Mouse (Mus musculus): ENCODE data around the gene Ppm1h.
"Not testable (repeated sequence)": the region's sequence is repeated elsewhere in the genome, so short reads cannot be mapped to it uniquely, and the experiment has no call there.

DNA sequence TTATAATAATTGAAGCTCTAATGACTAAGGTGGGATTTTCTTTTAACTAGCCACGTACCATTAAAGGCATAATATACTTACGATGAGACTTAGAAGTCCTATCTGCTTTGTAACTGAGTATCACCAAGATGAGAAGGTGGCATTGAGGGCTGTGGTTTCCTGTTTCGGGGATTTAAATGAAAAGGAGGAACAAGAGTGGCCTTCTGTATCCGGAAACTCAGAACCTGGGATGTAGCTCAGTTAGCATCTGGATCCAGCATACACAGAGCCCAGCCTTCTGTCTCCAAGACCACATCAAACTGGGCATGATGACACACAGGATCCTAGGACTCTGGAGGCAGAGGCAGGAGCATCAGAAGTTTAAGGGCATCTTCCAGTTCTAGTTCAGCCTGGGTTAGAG is 258.8 kb downstream of the Ppm1h start:
- not testable (repeated sequence) for TF ChIP-seq CTCF (IDR thresholded peaks at IDR 0.05; ENCODE audit: borderline replicate concordance, extremely low read depth, insufficient read depth, insufficient read length); POLR2A (IDR thresholded peaks at IDR 0.05; ENCODE audit: borderline replicate concordance, extremely low read depth, insufficient read depth, insufficient read length, poor library complexity, severe bottlenecking)

Data from brain, embryonic 14.5 days (tissue).